Mouse (Mus musculus) hindbrain, embryonic 11.5 days (tissue): ENCODE measurements at regions not wholly inside any gene's neighbourhood (a gene's known extent, or its start where the extent isn't known, plus 50 kb on each side); places are given as distances from the start of the nearest gene placed in this dataset.
A peak's percentile ranks its signal among the peaks of the same experiment; 100 is the strongest.

Experiments
- ATAC-seq: fragments of 200-750 bp; cut with Nextera tagmentation; 2 replicates; pipeline ENCODE4 v1.8.0; 2017; ENCODE audit warnings: mild to moderate bottlenecking, moderate TSS enrichment, moderate library complexity; ENCODE audit not compliant: low FRiP score
- DNase-seq: peaks from one replicate; pipeline ENCODE4 v3.0.0-alpha.2; 2015; ENCODE audit warnings: low spot score
- H3K27ac ChIP-seq: fragments of 300-500 bp; sonication (generic); 2 replicates; pipeline ENCODE4 v1.5.1; 2014; ENCODE audit warnings: mild to moderate bottlenecking, low read depth, low read length
- H3K27me3 ChIP-seq: fragments of 300-500 bp; sonication (generic); 2 replicates; pipeline ENCODE4 v1.6.1; 2014; ENCODE audit warnings: mild to moderate bottlenecking, low read length, moderate library complexity, mixed read lengths; ENCODE audit not compliant: control insufficient read depth, insufficient read depth
- H3K36me3 ChIP-seq: fragments of 300-500 bp; sonication (generic); 2 replicates; pipeline ENCODE4 v1.6.1; 2014; ENCODE audit warnings: mild to moderate bottlenecking, low read length, moderate library complexity, mixed read lengths; ENCODE audit not compliant: control insufficient read depth, insufficient read depth
- H3K4me1 ChIP-seq: fragments of 300-500 bp; sonication (generic); replicated peaks from 2 replicates; pipeline ENCODE4 v1.6.1; 2014; ENCODE audit warnings: low read length, mixed read lengths; ENCODE audit not compliant: control insufficient read depth, insufficient read depth
- H3K4me2 ChIP-seq: fragments of 300-500 bp; sonication (generic); replicated peaks from 2 replicates; pipeline ENCODE4 v1.6.1; 2014; ENCODE audit warnings: mild to moderate bottlenecking, low read depth, low read length
- H3K4me3 ChIP-seq: fragments of 300-500 bp; sonication (generic); 2 replicates; pipeline ENCODE4 v1.5.1; 2014; ENCODE audit warnings: low read depth, low read length
- H3K9ac ChIP-seq: fragments of 300-500 bp; sonication (generic); 2 replicates; pipeline ENCODE4 v1.6.1; 2014; ENCODE audit warnings: low read depth, low read length
- H3K9me3 ChIP-seq: fragments of 300-500 bp; sonication (generic); 2 replicates; pipeline ENCODE4 v1.6.1; 2016; ENCODE audit warnings: low read length; ENCODE audit not compliant: control insufficient read depth
- WGBS: fragments of 180-500 bp; shearing (Covaris S2); extraction: QIAGEN DNeasy Blood & Tissue Kit; methylation state at CpG from one replicate; pipeline ENCODE4 v1.1.7; 2014; 5-methylcytosine and 5-hydroxymethylcytosine counted together

DNA sequence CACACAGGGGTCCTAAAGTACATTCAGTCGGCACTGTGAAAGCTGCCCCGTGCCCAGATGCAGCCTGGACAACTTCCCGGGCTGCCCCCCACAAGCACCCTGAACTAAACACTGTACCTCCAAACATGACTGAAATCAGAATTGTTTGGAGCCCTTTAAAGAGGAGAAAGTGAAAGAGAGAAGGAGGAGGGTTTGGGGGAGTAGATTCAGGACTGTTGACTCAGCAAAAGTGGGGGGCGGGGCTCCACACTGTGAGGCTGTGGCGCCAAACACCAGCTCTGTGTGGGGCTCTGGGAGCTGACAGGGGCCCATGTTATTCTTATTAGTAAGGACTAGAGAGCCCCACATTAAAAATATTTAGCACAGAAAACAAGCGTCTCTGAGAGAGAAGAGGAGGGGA lies 71.8 kb upstream of the Pou3f3 start:
- no peak overlapping the region for H3K9ac ChIP-seq
- no peak overlapping the region for H3K4me2 ChIP-seq
- H3K9me3 ChIP-seq, result no peaks in the 10 kb centered on the region
- no peak for DNase-seq
- no peaks in the 10 kb centered on the region for H3K36me3 ChIP-seq
- no peak overlapping the region for H3K27ac ChIP-seq
- 68% methylated on average over 6 of the region's 6 CpGs for WGBS
- H3K4me3 ChIP-seq, result no peak overlapping the region
- H3K27me3 ChIP-seq, result no peaks in the 10 kb centered on the region
- no peak for ATAC-seq
- H3K4me1 ChIP-seq, result peaks cover 10% of the 10 kb centered on the region

DNA sequence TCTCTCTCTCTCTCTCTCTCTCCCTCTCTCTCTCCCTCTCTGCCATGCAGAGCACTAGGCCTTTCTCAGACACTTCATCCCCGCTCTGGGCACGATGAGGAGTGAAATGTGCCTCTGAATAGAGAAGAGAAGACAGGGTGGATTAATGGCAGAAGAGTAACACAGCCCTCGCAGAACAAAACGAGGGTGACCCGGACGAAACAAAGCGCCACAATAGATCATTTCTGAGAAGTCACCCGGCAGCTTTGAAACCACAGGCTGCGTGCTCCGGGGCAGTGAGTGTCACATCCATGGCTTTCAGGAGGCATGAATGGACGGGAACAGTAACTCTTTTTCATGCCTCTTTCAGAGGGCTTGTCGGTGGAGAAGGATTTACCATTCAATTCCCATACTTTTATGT lies 66.8 kb upstream of the Pou3f3 start:
- Histone ChIP-seq H3K27ac (peak overlapping the region; percentile 71), H3K4me2 (no peak overlapping the region), H3K9me3 (no peaks in the 10 kb centered on the region), H3K36me3 (no peaks in the 10 kb centered on the region), H3K4me1 (peaks cover 17% of the 10 kb centered on the region), H3K27me3 (no peaks in the 10 kb centered on the region), H3K9ac (no peak overlapping the region), H3K4me3 (no peak overlapping the region)
- ATAC-seq (peak; percentile 70), DNase-seq (peak; percentile 74)
- 20% methylated on average over 12 of the region's 12 CpGs for WGBS

DNA sequence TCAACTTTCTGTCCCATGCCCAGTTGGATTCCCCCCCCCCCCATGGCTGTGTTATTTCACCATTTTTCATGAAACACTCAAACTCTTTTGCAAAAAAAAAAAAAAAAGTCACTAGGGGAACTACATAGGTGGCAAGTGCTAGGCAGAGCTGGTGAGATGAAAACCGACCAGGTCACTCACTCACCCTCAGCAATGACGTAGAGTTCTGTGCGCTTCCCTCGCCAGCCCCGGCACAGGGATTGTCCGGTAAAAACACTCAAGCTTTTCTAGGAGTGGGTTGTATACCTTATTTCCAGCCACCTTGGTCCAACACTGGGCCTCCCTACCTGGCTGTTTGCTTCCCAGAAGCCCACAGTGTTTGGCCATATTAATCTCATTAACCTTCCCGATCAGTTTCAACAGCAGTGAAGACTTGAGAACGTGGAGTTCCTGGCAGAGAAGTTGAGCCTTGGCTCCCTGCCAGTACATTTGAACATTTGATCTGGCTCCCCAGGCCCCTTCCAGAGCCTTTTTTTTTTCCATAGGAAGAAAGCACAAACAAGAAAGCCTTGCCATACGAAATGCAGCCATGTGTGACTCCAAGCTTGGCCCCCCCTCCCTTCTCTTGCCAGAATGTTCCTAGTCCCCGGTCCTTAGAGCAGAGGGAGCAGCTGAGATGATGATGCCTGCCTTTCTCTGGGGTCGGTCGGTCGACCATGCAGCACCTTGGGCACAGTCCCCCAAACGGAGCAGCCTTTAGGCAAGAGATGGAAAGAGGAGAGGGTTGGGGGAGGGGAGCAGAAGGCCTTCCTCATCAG lies 65.9 kb upstream of the Pou3f3 start:
- peak overlapping the region; percentile 71 for H3K27ac ChIP-seq
- H3K4me3 ChIP-seq, result no peak overlapping the region
- H3K9ac ChIP-seq, result no peak overlapping the region
- DNase-seq, result peak; percentile 58
- H3K4me1 ChIP-seq, result peaks cover 17% of the 10 kb centered on the region
- ATAC-seq, result peak; percentile 52; the same call in 1 of the 2 replicates
- 14% methylated on average over 14 of the region's 14 CpGs for WGBS
- no peaks in the 10 kb centered on the region for H3K36me3 ChIP-seq
- H3K27me3 ChIP-seq, result no peaks in the 10 kb centered on the region
- H3K4me2 ChIP-seq, result peak overlapping the region; percentile 25
- no peaks in the 10 kb centered on the region for H3K9me3 ChIP-seq

DNA sequence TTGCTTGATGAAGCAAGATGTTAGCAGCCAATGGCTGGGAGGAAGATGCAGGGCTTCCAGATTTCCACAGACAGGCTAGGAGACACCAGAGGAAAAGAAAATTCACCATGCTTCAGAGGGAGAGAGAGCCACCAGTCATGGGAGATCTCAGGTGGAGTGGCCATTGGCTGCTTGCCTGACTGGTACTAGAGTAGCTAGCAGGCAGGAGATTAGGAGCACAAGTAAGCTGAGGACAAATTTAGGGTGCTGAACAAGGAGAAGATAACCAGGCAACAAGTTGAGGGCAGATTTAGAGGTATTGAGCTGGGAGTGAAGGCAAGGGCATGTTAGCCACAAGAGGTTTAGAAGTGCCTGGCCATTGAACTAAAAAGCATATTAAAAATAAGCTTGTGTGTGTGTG lies 63.3 kb upstream of the Pou3f3 start:
- H3K4me3 ChIP-seq, result no peak overlapping the region
- ATAC-seq, result no peak
- H3K9ac ChIP-seq, result no peak overlapping the region
- H3K36me3 ChIP-seq, result no peaks in the 10 kb centered on the region
- peaks cover 7% of the 10 kb centered on the region; the same call in 1 of the 2 replicates for H3K4me1 ChIP-seq
- no peaks in the 10 kb centered on the region for H3K27me3 ChIP-seq
- no peak for DNase-seq
- H3K27ac ChIP-seq, result no peak overlapping the region
- H3K9me3 ChIP-seq, result no peaks in the 10 kb centered on the region
- no peak overlapping the region for H3K4me2 ChIP-seq

DNA sequence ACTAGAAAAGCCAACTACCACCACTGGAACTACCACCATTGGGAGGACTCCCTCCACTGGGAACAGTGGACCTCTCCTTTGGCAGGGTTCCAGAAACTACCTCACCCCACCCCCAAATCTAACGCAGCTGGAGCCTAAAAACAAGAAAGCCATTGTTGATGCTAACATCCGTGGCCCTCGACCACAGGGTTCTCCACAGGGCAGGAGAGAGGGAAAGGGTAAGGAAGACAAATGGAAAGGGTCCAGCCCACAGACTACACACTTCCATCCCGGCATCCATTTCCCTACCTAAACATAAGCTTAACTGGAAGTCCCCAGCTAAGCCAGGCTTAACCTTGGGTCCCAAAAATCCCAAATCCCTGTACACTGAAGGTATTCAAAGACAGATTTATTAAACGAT lies 59.0 kb upstream of the Pou3f3 start:
- Histone ChIP-seq H3K9ac (no peak overlapping the region), H3K27ac (no peak overlapping the region), H3K36me3 (no peaks in the 10 kb centered on the region), H3K4me3 (no peak overlapping the region), H3K9me3 (no peaks in the 10 kb centered on the region), H3K27me3 (no peaks in the 10 kb centered on the region), H3K4me1 (no peaks in the 10 kb centered on the region), H3K4me2 (no peak overlapping the region)
- DNase-seq (no peak), ATAC-seq (peak; percentile 51; the same call in 1 of the 2 replicates)
- WGBS, result 58% methylated on average over 5 of the region's 5 CpGs
